Mouse (Mus musculus) cerebellum, adult 9-10 months (tissue): ENCODE measurements around the gene Krt27.

ENCODE experiments used
- DNase-seq: peaks from one replicate; pipeline ENCODE4 v3.0.0; 2022

Gene Krt27

GRCm38 (mm10) chr11:99351004-99351403 is at the start of gene Krt27:
Gene Krt27, minus strand, starts transcription at chr11:99351104.
- no peak for DNase-seq

GRCm38 (mm10) chr11:99399956-99400549 is 49.1 kb upstream of the Krt27 start:
- no peak for DNase-seq

- DNase-seq = no peak
These were observed 47.9 kb upstream of the Krt27 start for GRCm38 (mm10) chr11:99398832-99399231.

GRCm38 (mm10) chr11:99398084-99398483 is 47.2 kb upstream of the Krt27 start:
- DNase-seq = no peak

GRCm38 (mm10) chr11:99396661-99397060 is 45.8 kb upstream of the Krt27 start:
- DNase-seq = no peak

- no peak for DNase-seq
These were observed 45.1 kb upstream of the Krt27 start for GRCm38 (mm10) chr11:99396034-99396433.

GRCm38 (mm10) chr11:99392492-99392891 is 41.6 kb upstream of the Krt27 start:
- no peak for DNase-seq

- no peak for DNase-seq
These were observed 40.5 kb upstream of the Krt27 start for GRCm38 (mm10) chr11:99391375-99391774.

GRCm38 (mm10) chr11:99390866-99391265 is 40.0 kb upstream of the Krt27 start:
- no peak for DNase-seq

GRCm38 (mm10) chr11:99389264-99389663 is 38.4 kb upstream of the Krt27 start, which contains the start of gene Krt10:
Gene Krt10, minus strand, starts transcription at chr11:99389364.
- no peak for DNase-seq

- no peak for DNase-seq
These were observed 37.8 kb upstream of the Krt27 start for GRCm38 (mm10) chr11:99388661-99389060.

- DNase-seq = peak; percentile 89
These were observed 35.2 kb upstream of the Krt27 start for GRCm38 (mm10) chr11:99385813-99386721.

- peak; percentile 78 for DNase-seq
These were observed 28.7 kb upstream of the Krt27 start for GRCm38 (mm10) chr11:99379568-99379967.

GRCm38 (mm10) chr11:99374803-99375202 is 23.9 kb upstream of the Krt27 start, which contains the start of gene Krt28:
Gene Krt28, minus strand, starts transcription at chr11:99374903.
- DNase-seq = no peak

GRCm38 (mm10) chr11:99369853-99370451 is 19.0 kb upstream of the Krt27 start:
- peak; percentile 61 for DNase-seq

- DNase-seq = no peak
These were observed 18.3 kb upstream of the Krt27 start for GRCm38 (mm10) chr11:99369229-99369628.

- no peak for DNase-seq
These were observed 15.9 kb upstream of the Krt27 start for GRCm38 (mm10) chr11:99366791-99367190.

GRCm38 (mm10) chr11:99364412-99364811 is 13.5 kb upstream of the Krt27 start:
- DNase-seq = peak; percentile 44

GRCm38 (mm10) chr11:99361423-99361822 is 10.5 kb upstream of the Krt27 start:
- DNase-seq = no peak

- DNase-seq = no peak
These were observed 11.5 kb downstream of the Krt27 start for GRCm38 (mm10) chr11:99339299-99339847.

GRCm38 (mm10) chr11:99337866-99338265 is 13.0 kb downstream of the Krt27 start, which contains the start of gene Krt26:
Gene Krt26, minus strand, starts transcription at chr11:99337966.
- DNase-seq = no peak

- DNase-seq = no peak
These were observed 17.5 kb downstream of the Krt27 start for GRCm38 (mm10) chr11:99333426-99333825.

- no peak for DNase-seq
These were observed 21.2 kb downstream of the Krt27 start for GRCm38 (mm10) chr11:99329655-99330054.
